Mouse (Mus musculus): ENCODE measurements around the gene Rngtt. TPM values are rescaled to one million over a fixed set of nuclear protein-coding genes. Genes with fewer than 3 reads are reported as not detected.
"Not testable (repeated sequence)": the region's sequence is repeated elsewhere in the genome, so short reads cannot be mapped to it uniquely, and the experiment has no call there.

The Rngtt gene
- polyA plus RNA-seq, 1 experiment from 2014 or later, result 35.1 TPM

DNA sequence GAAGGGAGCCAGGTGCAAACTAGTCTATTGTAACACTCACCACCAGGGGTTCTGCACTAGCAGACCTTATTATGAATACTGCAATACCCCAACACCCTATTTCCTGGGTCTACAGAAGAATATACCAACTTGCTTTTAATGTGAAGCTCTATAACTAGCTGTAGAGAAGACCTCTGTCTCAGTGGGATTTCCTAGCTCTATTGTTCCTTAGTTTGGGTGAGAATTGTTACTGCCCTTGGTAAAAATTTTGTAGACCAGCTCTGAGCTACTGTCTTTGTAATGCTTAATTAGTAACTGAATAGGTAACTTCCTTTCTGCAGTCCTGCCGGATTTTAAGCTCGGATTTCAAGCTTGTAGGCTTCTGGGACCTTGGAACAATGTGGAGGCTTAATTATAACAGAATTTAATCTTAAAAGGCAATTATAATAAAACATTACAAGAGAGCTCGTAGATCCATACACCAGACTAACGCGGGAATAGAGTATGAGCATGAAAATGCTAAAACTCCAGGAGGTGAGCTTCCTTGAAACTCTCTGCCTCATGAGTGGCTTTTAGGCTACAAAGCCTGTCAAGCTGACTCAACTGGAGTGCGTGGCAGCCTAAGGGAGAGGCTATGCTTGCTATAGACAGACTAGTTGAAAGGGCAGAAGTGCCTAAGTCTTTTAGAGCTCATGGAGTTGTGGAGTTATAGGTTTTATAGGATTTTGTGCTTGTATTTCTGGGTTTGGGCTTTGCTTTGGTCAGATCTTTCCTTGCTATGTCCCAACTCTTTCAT is 9.0 kb upstream of the Rngtt start:
- H3K9ac ChIP-seq (ENCODE audit: low read length); ATAC-seq (ENCODE audit: insufficient read depth, low FRiP score, low TSS enrichment); H3K36me3 ChIP-seq (ENCODE audit: control insufficient read depth, insufficient read depth, low read length); H3K27me3 ChIP-seq (ENCODE audit: control insufficient read depth, insufficient read depth, low read length); H3K27ac ChIP-seq (ENCODE audit: low read depth, low read length); H3K4me3 ChIP-seq (ENCODE audit: low read depth, low read length); DNase-seq (ENCODE audit: low spot score); H3K9me3 ChIP-seq (ENCODE audit: control insufficient read depth, low read length); H3K4me2 ChIP-seq (ENCODE audit: low read depth); H3K4me1 ChIP-seq (ENCODE audit: control insufficient read depth, insufficient read depth, low read length): not testable (repeated sequence)
- WGBS, result 83% methylated on average over 6 of the region's 6 CpGs

DNA sequence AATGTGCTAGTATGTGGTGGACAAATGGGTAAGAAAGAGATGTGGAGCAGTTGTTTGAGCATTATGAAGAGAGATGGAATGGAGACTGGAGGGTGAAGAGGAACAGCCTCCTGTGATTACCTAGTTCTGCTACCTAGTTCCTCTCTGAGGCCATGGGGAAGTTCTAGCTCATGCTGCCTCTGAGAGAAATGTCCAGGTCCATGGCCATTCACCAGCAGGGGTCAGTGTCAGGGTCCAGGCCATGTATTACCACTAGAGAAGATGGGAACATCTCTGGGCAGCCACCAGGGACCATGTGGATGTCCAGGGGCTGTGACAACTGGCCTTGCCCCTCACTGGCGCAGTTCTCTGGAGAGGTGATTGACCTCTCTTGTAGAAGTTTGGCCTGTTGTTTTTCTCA is 7.1 kb upstream of the Rngtt start:
- no peak for ATAC-seq (ENCODE audit: insufficient read depth, low FRiP score, low TSS enrichment)
- H3K4me2 ChIP-seq (ENCODE audit: low read depth), result no peak overlapping the region
- H3K4me3 ChIP-seq (ENCODE audit: low read depth, low read length), result no peak overlapping the region
- no peak for DNase-seq (ENCODE audit: low spot score)
- H3K9ac ChIP-seq (ENCODE audit: low read length), result no peak overlapping the region
- H3K4me1 ChIP-seq (ENCODE audit: control insufficient read depth, insufficient read depth, low read length), result no peaks in the 10 kb centered on the region
- WGBS, result 89% methylated on average over 1 of the region's 1 CpGs
- no peaks in the 10 kb centered on the region for H3K36me3 ChIP-seq (ENCODE audit: control insufficient read depth, insufficient read depth, low read length)
- H3K27ac ChIP-seq (ENCODE audit: low read depth, low read length), result no peak overlapping the region
- no peaks in the 10 kb centered on the region for H3K27me3 ChIP-seq (ENCODE audit: control insufficient read depth, insufficient read depth, low read length)
- H3K9me3 ChIP-seq (ENCODE audit: control insufficient read depth, low read length), result peaks cover 6% of the 10 kb centered on the region; the same call in 1 of the 2 replicates

DNA sequence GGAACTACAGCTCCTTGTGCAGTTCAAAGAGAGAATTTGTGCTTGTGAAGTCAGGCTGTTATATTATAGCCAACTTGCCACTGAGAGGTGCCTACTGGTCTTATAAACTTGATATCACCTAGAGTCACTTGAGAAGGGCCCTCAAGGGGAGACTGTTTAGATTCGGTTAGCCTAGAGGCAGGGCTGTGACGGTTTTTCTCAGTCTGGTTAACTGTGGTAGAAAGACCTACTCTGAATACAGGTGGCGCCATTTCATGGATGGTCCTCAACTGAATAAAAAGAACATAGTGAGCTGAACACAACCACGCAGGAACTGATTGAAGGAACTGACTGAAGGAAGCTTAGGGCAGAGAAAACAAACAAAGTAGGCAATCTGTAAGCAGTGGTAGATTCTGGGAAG is 3.0 kb upstream of the Rngtt start:
- H3K4me3 ChIP-seq (ENCODE audit: low read depth, low read length), result no peak overlapping the region
- H3K9ac ChIP-seq (ENCODE audit: low read length), result no peak overlapping the region
- H3K27me3 ChIP-seq (ENCODE audit: control insufficient read depth, insufficient read depth, low read length), result no peaks in the 10 kb centered on the region
- peaks cover 6% of the 10 kb centered on the region; the same call in 1 of the 2 replicates for H3K4me1 ChIP-seq (ENCODE audit: control insufficient read depth, insufficient read depth, low read length)
- no peaks in the 10 kb centered on the region for H3K36me3 ChIP-seq (ENCODE audit: control insufficient read depth, insufficient read depth, low read length)
- no peak overlapping the region for H3K27ac ChIP-seq (ENCODE audit: low read depth, low read length)
- DNase-seq (ENCODE audit: low spot score), result no peak
- peaks cover 6% of the 10 kb centered on the region; the same call in 1 of the 2 replicates for H3K9me3 ChIP-seq (ENCODE audit: control insufficient read depth, low read length)
- no peak overlapping the region for H3K4me2 ChIP-seq (ENCODE audit: low read depth)
- 77% methylated on average over 4 of the region's 4 CpGs for WGBS
- no peak for ATAC-seq (ENCODE audit: insufficient read depth, low FRiP score, low TSS enrichment)

DNA sequence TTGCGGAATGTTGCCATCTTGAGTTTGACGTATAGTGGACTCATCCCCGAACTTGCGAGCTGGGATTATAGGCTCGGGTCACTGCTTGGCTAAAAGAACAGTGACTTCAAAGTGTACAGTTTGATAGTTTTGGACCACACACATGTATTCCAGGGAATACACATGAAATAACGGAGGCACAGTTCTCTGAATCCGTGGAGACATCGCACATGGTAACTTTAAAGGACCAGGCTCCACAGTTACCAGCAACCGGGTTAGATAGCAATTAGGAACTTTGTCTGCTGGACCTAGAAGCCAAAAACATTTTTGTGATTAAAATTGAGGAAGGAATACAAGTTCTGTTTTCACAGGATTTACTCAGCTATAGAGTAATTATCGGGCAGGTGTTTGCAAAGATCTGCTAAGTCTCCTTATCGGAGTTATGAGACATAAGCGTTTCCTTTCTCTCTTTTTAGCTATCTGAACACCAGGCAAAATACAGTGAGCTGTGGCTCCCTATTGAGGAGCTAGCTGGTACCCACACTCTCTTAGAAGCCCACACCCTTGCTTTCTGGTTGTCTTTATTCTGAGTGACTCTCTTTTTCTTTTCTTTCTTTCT is 828 bp downstream of the Rngtt start:
- H3K9me3 ChIP-seq (ENCODE audit: control insufficient read depth, low read length), result no peaks in the 10 kb centered on the region
- peak overlapping the region; percentile 73 for H3K9ac ChIP-seq (ENCODE audit: low read length)
- H3K27me3 ChIP-seq (ENCODE audit: control insufficient read depth, insufficient read depth, low read length), result no peaks in the 10 kb centered on the region
- no peak for ATAC-seq (ENCODE audit: insufficient read depth, low FRiP score, low TSS enrichment)
- no peaks in the 10 kb centered on the region for H3K36me3 ChIP-seq (ENCODE audit: control insufficient read depth, insufficient read depth, low read length)
- DNase-seq (ENCODE audit: low spot score), result no peak
- no peak overlapping the region for H3K27ac ChIP-seq (ENCODE audit: low read depth, low read length)
- WGBS, result 20% methylated on average over 12 of the region's 12 CpGs
- peaks cover 6% of the 10 kb centered on the region; the same call in 1 of the 2 replicates for H3K4me1 ChIP-seq (ENCODE audit: control insufficient read depth, insufficient read depth, low read length)
- peak overlapping the region; percentile 88 for H3K4me3 ChIP-seq (ENCODE audit: low read depth, low read length)
- H3K4me2 ChIP-seq (ENCODE audit: low read depth), result peak overlapping the region; percentile 60

DNA sequence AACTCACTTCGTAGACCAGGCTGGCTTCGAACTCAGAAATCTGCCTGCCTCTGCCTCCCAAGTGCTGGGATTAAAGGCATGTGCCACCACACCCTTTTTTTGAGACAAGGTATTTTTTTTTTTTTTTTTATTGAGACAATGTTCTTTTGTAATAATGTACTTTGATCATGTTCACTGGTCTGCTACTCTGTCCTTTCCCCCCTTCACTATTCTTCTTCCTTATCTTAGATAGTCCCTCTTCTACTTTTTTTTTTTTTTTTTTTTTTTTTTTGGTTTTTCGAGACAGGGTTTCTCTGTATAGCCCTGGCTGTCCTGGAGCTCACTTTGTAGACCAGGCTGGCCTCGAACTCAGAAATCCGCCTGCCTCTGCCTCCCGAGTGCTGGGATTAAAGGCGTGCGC is 4.0 kb downstream of the Rngtt start:
- 96% methylated on average over 6 of the region's 8 CpGs for WGBS
- H3K4me2 ChIP-seq (ENCODE audit: low read depth); DNase-seq (ENCODE audit: low spot score); H3K4me3 ChIP-seq (ENCODE audit: low read depth, low read length); H3K9me3 ChIP-seq (ENCODE audit: control insufficient read depth, low read length); H3K9ac ChIP-seq (ENCODE audit: low read length); H3K27ac ChIP-seq (ENCODE audit: low read depth, low read length); H3K27me3 ChIP-seq (ENCODE audit: control insufficient read depth, insufficient read depth, low read length); H3K36me3 ChIP-seq (ENCODE audit: control insufficient read depth, insufficient read depth, low read length); ATAC-seq (ENCODE audit: insufficient read depth, low FRiP score, low TSS enrichment); H3K4me1 ChIP-seq (ENCODE audit: control insufficient read depth, insufficient read depth, low read length): not testable (repeated sequence)

DNA sequence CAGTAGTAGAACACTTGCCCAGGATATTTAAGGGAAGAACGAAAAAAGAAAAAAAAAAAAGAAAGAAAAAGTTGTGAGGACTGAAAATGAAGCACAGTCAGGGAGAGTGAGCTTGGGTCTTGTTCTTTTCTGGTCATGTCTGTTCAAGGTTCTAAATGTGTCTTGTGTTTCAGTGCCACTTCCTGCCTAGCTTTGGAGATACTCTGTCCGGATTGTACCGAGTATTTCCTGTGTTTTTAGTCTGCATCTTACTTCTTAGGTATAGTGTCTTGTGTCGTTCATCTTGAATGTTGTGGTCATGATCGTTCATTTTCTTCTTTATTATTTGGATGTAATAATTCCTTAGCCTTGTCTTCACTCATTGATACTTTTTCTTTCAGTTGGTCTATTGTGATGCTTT is 5.7 kb downstream of the Rngtt start:
- Histone ChIP-seq H3K4me3 (ENCODE audit: low read depth, low read length) (no peak overlapping the region), H3K4me1 (ENCODE audit: control insufficient read depth, insufficient read depth, low read length) (peaks cover 4% of the 10 kb centered on the region; the same call in 1 of the 2 replicates), H3K27me3 (ENCODE audit: control insufficient read depth, insufficient read depth, low read length) (no peaks in the 10 kb centered on the region), H3K27ac (ENCODE audit: low read depth, low read length) (no peak overlapping the region), H3K9me3 (ENCODE audit: control insufficient read depth, low read length) (no peaks in the 10 kb centered on the region), H3K4me2 (ENCODE audit: low read depth) (no peak overlapping the region), H3K9ac (ENCODE audit: low read length) (no peak overlapping the region), H3K36me3 (ENCODE audit: control insufficient read depth, insufficient read depth, low read length) (no peaks in the 10 kb centered on the region)
- no peak for DNase-seq (ENCODE audit: low spot score)
- 93% methylated on average over 5 of the region's 5 CpGs for WGBS
- ATAC-seq (ENCODE audit: insufficient read depth, low FRiP score, low TSS enrichment), result no peak

DNA sequence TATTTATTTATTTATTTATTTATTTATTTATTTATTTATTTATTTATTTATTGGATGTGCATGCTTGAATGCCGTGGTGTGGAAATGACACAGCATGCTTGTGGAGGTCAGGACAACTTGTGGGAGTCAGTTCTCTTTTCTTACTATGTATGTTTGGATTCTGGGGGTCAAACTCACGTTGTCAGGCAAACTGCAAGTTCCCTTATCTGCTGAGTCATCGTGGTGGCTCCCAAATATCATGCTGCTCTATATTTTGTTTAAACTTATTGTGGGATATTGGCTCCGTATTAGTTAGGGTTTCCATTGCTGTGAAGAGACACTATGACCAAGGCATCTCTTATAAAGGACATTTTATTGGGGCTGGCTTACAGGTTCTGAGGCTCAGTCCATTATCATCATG is 21.0 kb downstream of the Rngtt start:
- ATAC-seq (ENCODE audit: insufficient read depth, low FRiP score, low TSS enrichment) (no peak), DNase-seq (ENCODE audit: low spot score) (no peak)
- 92% methylated on average over 4 of the region's 4 CpGs for WGBS
- Histone ChIP-seq H3K36me3 (ENCODE audit: control insufficient read depth, insufficient read depth, low read length) (no peaks in the 10 kb centered on the region; the same call in 1 of the 2 replicates), H3K27me3 (ENCODE audit: control insufficient read depth, insufficient read depth, low read length) (no peaks in the 10 kb centered on the region), H3K27ac (ENCODE audit: low read depth, low read length) (no peak overlapping the region), H3K4me2 (ENCODE audit: low read depth) (no peak overlapping the region), H3K4me3 (ENCODE audit: low read depth, low read length) (no peak overlapping the region), H3K9ac (ENCODE audit: low read length) (no peak overlapping the region), H3K9me3 (ENCODE audit: control insufficient read depth, low read length) (no peaks in the 10 kb centered on the region), H3K4me1 (ENCODE audit: control insufficient read depth, insufficient read depth, low read length) (no peaks in the 10 kb centered on the region)

DNA sequence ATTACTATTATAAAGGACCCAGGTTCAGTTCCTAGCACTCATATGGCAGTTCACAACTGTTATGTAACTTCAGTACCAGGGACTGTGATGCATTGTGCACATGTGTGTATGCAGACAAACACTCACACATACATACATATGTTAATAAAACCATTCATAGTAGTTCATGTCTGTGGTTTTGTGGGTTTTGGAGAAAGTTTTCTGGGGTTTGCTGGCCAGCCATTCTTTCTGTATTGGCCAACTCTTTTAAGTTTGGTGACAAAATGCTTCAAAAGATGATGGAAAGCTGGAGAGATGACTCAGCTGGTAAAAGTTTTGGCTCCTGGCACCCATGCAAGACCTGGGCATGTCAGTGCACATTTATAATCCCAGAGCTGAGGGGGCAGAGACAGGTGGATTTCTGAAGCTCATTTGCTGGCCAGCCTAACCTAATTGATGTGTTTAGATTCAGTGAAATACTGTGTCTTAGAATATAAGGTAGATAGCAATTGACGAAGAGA is 22.9 kb downstream of the Rngtt start:
- Histone ChIP-seq H3K36me3 (ENCODE audit: control insufficient read depth, insufficient read depth, low read length) (no peaks in the 10 kb centered on the region; the same call in 1 of the 2 replicates), H3K9ac (ENCODE audit: low read length) (no peak overlapping the region), H3K27me3 (ENCODE audit: control insufficient read depth, insufficient read depth, low read length) (no peaks in the 10 kb centered on the region), H3K4me3 (ENCODE audit: low read depth, low read length) (no peak overlapping the region), H3K4me1 (ENCODE audit: control insufficient read depth, insufficient read depth, low read length) (no peaks in the 10 kb centered on the region), H3K27ac (ENCODE audit: low read depth, low read length) (no peak overlapping the region), H3K9me3 (ENCODE audit: control insufficient read depth, low read length) (no peaks in the 10 kb centered on the region), H3K4me2 (ENCODE audit: low read depth) (no peak overlapping the region)
- WGBS, result 97% methylated on average over 1 of the region's 1 CpGs
- ATAC-seq (ENCODE audit: insufficient read depth, low FRiP score, low TSS enrichment), result no peak
- DNase-seq (ENCODE audit: low spot score), result no peak

DNA sequence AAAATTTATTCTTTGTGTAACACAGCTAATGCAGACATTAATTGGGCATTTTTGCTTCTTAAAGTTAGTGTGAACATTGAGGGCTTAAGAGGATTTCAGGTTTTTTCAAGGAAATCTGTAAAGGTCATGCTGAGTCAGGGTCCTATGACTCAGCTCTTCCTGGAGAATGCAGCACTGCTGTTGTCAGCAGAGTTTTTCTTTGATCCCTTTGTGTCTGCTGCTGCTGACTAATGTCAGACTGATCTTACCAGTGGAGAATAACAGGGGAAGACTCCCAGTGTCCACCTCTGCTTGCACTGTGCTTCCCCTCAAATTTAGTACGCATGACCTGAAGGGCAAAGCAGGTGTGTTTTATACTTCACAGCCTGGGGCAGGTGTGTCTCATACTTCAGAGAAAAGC is 27.9 kb downstream of the Rngtt start:
- ATAC-seq (ENCODE audit: insufficient read depth, low FRiP score, low TSS enrichment) (no peak), DNase-seq (ENCODE audit: low spot score) (no peak)
- no peak overlapping the region for H3K4me2 ChIP-seq (ENCODE audit: low read depth)
- WGBS, result 90% methylated on average over 1 of the region's 1 CpGs
- no peaks in the 10 kb centered on the region for H3K4me1 ChIP-seq (ENCODE audit: control insufficient read depth, insufficient read depth, low read length)
- no peak overlapping the region for H3K4me3 ChIP-seq (ENCODE audit: low read depth, low read length)
- H3K9ac ChIP-seq (ENCODE audit: low read length), result no peak overlapping the region
- no peaks in the 10 kb centered on the region for H3K9me3 ChIP-seq (ENCODE audit: control insufficient read depth, low read length)
- no peak overlapping the region for H3K27ac ChIP-seq (ENCODE audit: low read depth, low read length)
- H3K36me3 ChIP-seq (ENCODE audit: control insufficient read depth, insufficient read depth, low read length), result no peaks in the 10 kb centered on the region; the same call in 1 of the 2 replicates
- no peaks in the 10 kb centered on the region for H3K27me3 ChIP-seq (ENCODE audit: control insufficient read depth, insufficient read depth, low read length)
